Comparison of ENCODE assay signal across 8 mouse cellular contexts in the genomic region with DNA sequence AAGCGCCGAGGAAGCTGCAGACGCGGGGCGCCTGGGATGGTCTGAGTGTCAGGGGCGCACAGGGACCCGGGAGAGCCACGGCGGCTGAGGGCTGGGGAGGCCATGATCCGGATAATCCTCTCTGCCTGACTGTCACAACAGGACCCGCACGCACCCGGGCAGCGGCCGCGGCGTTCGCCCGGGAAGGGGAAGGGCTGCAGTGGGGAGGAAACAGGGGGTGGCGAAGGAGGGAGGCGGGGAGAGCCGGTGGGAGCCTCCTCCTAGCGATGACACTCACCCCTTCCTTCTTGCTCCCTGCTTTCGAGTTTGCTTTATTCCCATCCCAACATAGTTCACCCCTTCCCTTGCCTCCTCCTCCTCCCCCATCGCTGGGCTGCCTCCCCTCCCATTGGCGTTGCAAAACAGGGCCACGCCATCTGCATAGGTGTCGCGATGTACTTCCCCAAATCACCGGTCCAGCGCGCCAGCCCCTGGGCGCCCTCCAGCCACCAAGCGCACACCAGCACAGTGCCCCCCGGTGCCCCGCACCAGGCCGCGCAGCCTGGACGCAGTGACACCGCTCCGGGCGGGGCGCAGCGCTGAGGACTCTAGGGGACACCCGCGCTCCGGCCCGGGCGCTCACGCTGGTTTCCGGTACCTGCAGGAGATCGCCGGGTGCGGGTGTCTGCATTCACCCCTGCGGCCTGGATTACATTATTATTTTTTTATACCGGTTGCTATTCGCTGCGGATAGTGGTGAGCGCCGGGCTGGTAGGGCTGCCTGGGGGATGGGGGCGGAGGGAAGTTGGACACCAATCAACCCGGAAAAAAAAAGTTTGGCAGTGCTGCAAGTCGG. TPM values are rescaled to one million over a fixed set of nuclear protein-coding genes. Genes with fewer than 3 reads are reported as not detected.
DNase-seq lines count a peak whose midpoint lies in the region; ATAC-seq lines count a peak whose summit lies in the region.

No protein-coding gene starts in this region.

- peak overlapping the region; percentile 65 for H3K4me3 ChIP-seq in forebrain, embryonic 14.5 days (ENCODE audit: low read depth, low read length)
- peak overlapping the region; percentile 83 for H3K4me3 ChIP-seq in lung, embryonic 15.5 days

- intact Hi-C loops in heart, postnatal 14 days (cut with DNase I), result loop anchor here (5.0 to 10.0 kb wide), 2 partner anchors 36 to 818 kb away; partner anchors contain the start of gene Pum3

- no peaks in the 10 kb centered on the region for H3K27me3 ChIP-seq in forebrain, embryonic 14.5 days (replicated peaks; ENCODE audit: control insufficient read depth, insufficient read depth, low read length)
- H3K27me3 ChIP-seq in lung, embryonic 15.5 days, result no peaks in the 10 kb centered on the region; the same call in 1 of the 2 replicates

- peak overlapping the region; percentile 69 for H3K9ac ChIP-seq in forebrain, embryonic 14.5 days (ENCODE audit: low read length)
- H3K9ac ChIP-seq in lung, embryonic 15.5 days, result peak overlapping the region; percentile 62

- no peaks in the 10 kb centered on the region for H3K36me3 ChIP-seq in forebrain, embryonic 14.5 days (ENCODE audit: control insufficient read depth, insufficient read depth, low read length)
- H3K36me3 ChIP-seq in lung, embryonic 15.5 days, result no peaks in the 10 kb centered on the region

- no peaks in the 10 kb centered on the region for H3K9me3 ChIP-seq in forebrain, embryonic 14.5 days (replicated peaks; ENCODE audit: control insufficient read depth, low read length)
- no peaks in the 10 kb centered on the region for H3K9me3 ChIP-seq in lung, embryonic 15.5 days

- H3K27ac ChIP-seq in forebrain, embryonic 14.5 days (ENCODE audit: low read depth, low read length), result peak overlapping the region; percentile 76; the same call in 1 of the 2 replicates
- peak overlapping the region; percentile 87 for H3K27ac ChIP-seq in lung, embryonic 15.5 days

- peak overlapping the region; percentile 100 for H3K4me2 ChIP-seq in forebrain, embryonic 14.5 days (ENCODE audit: low read length)
- H3K4me2 ChIP-seq in lung, embryonic 15.5 days, result peak overlapping the region; percentile 96

- peaks cover 12% of the 10 kb centered on the region for H3K4me1 ChIP-seq in forebrain, embryonic 14.5 days (ENCODE audit: control insufficient read depth, insufficient read depth, low read length)
- H3K4me1 ChIP-seq in lung, embryonic 15.5 days, result 0 out of 2 replicates have a peak, but pooled peaks cover 12% of the 10 kb centered on the region

- DNase-seq in CD4-positive, CD25-positive, alpha-beta regulatory T cell, adult 2 months (ENCODE audit: low read depth, low spot score), result peak; percentile 66
- DNase-seq in brain, adult 2 months (ENCODE audit: low read depth, low spot score), result peak; percentile 86
- DNase-seq in forebrain, embryonic 14.5 days (ENCODE audit: low spot score), result peak; percentile 49
- peak; percentile 66 to 77 for DNase-seq in heart, postnatal 14 days
- peak; percentile 21 for DNase-seq in large intestine, adult 2 months (ENCODE audit: low read depth, low spot score)
- peak; percentile 56 for DNase-seq in testis, postnatal 14 days (ENCODE audit: low spot score)

- WGBS in forebrain, embryonic 14.5 days, result under 1% methylated on average over 63 of the region's 63 CpGs
- under 1% methylated on average over 61 of the region's 63 CpGs for WGBS in large intestine, adult 2 months
- WGBS in lung, embryonic 15.5 days, result under 1% methylated on average over 56 of the region's 63 CpGs

- peak; percentile 4; the same call in 1 of the 2 replicates for ATAC-seq in forebrain, embryonic 14.5 days
- peak; percentile 29 for ATAC-seq in lung, embryonic 15.5 days (ENCODE audit: borderline replicate concordance, extremely low read depth, low FRiP score, low TSS enrichment)
- ATAC-seq in neutrophil, adult 5-6 weeks (ENCODE audit: extremely low read depth, insufficient number of reproducible peaks, low FRiP score, poor library complexity, severe bottlenecking), result peak; percentile 65

RNA-seq across cellular contexts. Expression of gene Smarca2, which starts 1.7 kb away (rescaled TPM):
- 57.2 and 90.7 TPM in 2 replicates for polyA plus RNA-seq in forebrain, embryonic 14.5 days (2014; fragmentation: Nextera tagmentation; extraction: Ambion mirVana)
- 10 to 100 TPM; 61.7 to 71.6 TPM for total RNA-seq in heart, postnatal 14 days (2021)
- polyA plus RNA-seq in large intestine, adult 2 months (2012; rRNA removed), result 8.1 and 11.0 TPM in 2 replicates
- 38.0 and 45.3 TPM in 2 replicates for polyA plus RNA-seq in lung, embryonic 15.5 days (2015; fragmentation: Nextera tagmentation; extraction: Ambion mirVana)
- 147 and 162 TPM in 2 replicates for total RNA-seq in neutrophil, adult 5-6 weeks (2017)

Comparison
In these comparisons a context has a peak if more than half of its experiments do, and no peak if none do; other contexts are left out.
1. Peak in every context shown above with its lines: DNase-seq, ATAC-seq, H3K4me3 ChIP-seq and H3K27ac ChIP-seq.
2. DNase-seq: peak in every context shown above with its lines; median percentile 86 in brain, adult 2 months; 72 in heart, postnatal 14 days; 66 in CD4-positive, CD25-positive, alpha-beta regulatory T cell, adult 2 months; 56 in testis, postnatal 14 days; 49 in forebrain, embryonic 14.5 days; 21 in large intestine, adult 2 months.
3. ATAC-seq: peak in every context shown above with its lines; median percentile 65 in neutrophil, adult 5-6 weeks; 29 in lung, embryonic 15.5 days; 4 in forebrain, embryonic 14.5 days.